Mouse (Mus musculus) fibroblast of lung, adult 2 months (primary cell): ENCODE results near the gene Taldo1.
A peak's percentile ranks its signal among the peaks of the same experiment; 100 is the strongest.
"Not testable (repeated sequence)": the region's sequence is repeated elsewhere in the genome, so short reads cannot be mapped to it uniquely, and the experiment has no call there.

ENCODE experiments used
- DNase-seq: peaks from one replicate; pipeline ENCODE4 v3.0.0-alpha.2; 2011; ENCODE audit warnings: low read depth

Taldo1 gene

DNA sequence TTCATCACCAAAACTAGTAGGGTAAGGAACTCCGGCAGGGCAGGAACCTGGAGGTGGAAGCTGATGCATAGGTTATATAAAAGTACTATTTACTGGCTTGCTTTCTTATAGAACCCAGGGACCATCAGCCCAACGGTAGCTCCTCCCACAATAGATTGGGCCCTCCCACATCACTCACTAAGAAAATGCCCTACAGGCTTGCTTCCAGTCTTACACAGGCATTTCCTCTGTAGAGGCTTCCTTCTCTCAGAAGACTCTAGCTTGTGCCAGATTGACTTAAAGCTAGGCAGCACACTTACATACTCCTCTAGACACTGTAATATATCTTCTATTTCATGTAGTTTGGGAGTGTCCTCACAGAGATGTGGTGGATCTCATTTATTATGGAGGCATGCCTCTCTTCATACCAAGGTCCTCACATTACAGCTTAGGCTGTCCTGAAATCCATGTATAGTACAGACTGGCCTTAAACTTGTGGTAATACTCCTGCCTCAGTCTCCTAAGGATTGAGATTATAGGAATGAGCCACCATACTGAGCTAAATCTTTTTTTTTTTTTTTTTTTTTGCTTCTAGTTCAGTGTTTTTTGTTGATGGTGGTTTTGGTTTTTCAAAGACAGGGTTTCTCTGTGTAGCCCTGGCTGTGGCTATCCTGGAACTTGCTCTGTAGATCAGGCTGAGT lies 4.1 kb upstream of the Taldo1 start:
- DNase-seq: no peak

DNA sequence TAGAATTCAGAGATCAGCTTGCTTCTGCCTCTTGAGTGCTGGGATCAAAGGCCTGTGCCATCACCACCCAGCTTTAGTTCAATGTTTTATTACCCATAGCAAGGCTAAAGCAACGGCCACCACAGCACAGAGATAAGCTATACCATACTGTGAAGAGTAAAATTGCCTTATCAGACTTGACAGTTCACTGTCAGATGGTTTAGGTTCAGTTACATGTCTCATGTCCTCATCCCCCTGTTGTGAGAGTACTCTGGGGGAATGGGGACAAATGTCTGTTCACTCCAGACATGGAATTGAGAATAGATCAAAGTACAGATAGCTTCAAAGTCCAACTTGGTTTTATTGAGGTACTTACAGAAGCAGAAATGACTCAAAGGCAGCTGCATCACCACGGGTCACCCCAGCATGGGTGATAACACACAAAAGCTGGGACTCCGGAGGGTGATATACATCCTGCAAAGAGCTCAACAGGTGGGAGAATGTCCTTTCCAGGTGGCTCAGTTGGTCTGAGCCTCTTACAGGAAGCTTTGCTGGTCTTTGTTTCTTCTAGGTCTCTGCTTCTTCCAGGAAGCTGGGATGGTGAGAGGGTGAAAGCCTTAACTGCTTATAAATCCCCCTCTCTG lies 3.4 kb upstream of the Taldo1 start:
- DNase-seq: no peak

- no peak for DNase-seq
Measured at GRCm38 (mm10) chr7:141390326-141391259, 1.4 kb upstream of the Taldo1 start.

DNA sequence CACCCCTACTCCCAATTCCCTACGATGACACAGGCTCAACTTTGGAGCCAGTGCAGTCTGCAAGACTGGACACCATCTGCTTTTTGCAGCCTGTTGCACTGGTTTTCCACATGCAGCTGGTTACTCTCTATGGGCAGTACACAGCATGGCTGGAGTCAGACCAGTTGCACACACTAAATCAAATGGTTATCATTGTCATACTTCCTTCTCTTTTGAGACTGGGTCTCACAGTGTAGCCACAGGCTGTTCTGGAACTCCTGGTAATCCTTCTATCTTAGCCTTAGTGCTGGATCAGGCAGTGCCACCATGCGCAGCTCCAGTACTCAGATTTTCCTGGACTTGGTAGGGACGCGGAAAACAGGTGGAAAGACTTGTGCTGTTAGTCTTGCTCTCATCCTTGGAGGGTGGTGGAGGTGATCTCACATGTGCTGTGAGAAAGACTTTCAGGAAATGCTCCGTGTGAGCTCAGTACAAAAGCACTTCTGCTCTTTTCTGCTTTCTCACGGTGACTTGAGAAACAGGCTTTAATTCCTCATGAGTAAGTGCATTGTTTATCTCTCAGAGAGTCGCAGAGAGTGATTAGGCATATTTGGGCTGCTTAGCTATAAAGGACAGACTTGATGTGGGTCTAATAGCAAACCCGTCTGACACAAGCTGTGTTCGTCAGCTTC lies 688 bp downstream of the Taldo1 start:
- DNase-seq: peak; percentile 27

DNA sequence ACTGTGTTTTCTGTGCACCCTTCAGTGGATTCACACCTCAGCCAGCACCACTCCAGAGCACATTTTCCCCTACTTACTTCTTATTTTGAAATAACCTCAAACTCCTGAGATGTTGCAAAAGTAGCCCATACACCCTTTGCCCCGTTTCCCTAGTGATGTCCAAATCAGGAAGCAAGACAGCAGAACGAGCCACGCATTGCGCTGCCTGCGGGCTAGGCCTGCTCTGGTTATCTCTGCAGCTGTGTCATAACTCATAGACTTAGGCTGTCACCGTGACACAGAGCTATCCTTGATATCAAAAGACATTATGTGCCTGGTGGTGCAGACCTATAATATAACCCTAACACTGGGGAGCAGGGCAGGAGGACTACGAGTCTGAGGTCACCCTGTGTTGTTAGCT lies 2.2 kb downstream of the Taldo1 start:
- no peak for DNase-seq

GRCm38 (mm10) chr7:141394771-141395170 lies 2.8 kb downstream of the Taldo1 start:
- no peak for DNase-seq

GRCm38 (mm10) chr7:141395348-141395747 lies 3.3 kb downstream of the Taldo1 start:
- no peak for DNase-seq

GRCm38 (mm10) chr7:141403305-141403704 lies 11.3 kb downstream of the Taldo1 start:
- DNase-seq: peak; percentile 36

- no peak for DNase-seq
Measured at GRCm38 (mm10) chr7:141405466-141405865, 13.5 kb downstream of the Taldo1 start.

DNA sequence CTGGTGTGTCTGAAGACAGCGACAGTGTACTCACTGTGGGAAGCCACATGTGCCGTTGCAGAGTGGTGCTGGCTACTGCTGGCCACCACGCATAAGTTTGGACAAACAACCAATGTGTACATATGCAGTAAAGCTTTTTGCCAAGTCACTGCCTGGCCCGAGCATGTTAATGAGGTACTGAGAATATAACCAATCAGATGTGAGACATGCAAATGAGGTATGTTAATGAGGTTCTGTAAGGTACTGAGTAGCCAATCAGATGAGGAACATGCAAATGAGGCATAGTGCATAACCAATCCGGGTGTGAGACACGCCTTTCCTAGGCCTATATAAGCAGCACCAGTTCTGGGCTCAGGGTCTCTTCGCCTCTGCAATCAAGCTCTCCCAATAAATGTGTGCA lies 15.7 kb downstream of the Taldo1 start:
- not testable (repeated sequence) for DNase-seq

GRCm38 (mm10) chr7:141408833-141409232 lies 16.8 kb downstream of the Taldo1 start:
- DNase-seq: peak; percentile 36

- no peak for DNase-seq
Measured at GRCm38 (mm10) chr7:141410631-141411030, 18.6 kb downstream of the Taldo1 start.

- DNase-seq: no peak
Measured at GRCm38 (mm10) chr7:141411667-141412066, 19.7 kb downstream of the Taldo1 start.

- no peak for DNase-seq
Measured at GRCm38 (mm10) chr7:141413331-141413730, 21.3 kb downstream of the Taldo1 start.

- peak; percentile 96 for DNase-seq
Measured at GRCm38 (mm10) chr7:141413809-141414584, 22.0 kb downstream of the Taldo1 start, which contains the start of gene Gatd1. Gatd1 (minus strand) TSS chr7:141414136.

DNA sequence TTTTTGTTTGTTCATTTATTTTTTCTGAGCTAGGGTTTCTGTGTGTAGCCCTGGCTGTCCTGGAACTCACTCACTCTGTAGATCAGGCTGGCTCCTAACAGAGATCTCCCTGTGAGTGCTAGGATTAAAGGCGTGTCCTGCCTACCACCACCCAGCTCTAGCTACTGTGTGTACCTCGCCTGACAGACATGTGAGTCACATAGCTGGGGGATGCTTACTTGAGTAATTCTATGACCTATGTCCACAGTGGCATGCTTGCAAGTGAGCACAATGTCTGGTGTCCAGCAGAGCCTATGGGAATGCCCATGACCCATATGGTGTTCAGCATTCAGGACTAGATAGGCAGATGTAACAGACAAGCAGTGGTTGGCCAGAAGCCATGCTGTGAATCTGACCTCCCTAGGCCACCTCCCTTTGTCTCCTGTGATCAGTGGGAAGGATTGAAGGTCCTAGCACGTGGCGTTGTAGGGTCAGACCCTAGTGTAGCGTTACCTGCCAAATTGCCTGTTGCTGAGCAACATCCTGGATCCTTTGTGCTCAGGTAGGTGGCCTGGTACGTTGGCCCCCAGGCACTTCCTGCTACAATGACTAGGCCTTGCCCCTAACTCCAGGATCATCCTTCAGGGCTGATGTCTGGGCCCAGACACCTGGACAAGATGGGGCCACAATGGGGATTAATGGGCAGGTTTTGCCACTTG lies 24.3 kb downstream of the Taldo1 start:
- DNase-seq: no peak

- DNase-seq: no peak
Measured at GRCm38 (mm10) chr7:141417731-141418681, 26.0 kb downstream of the Taldo1 start.

DNA sequence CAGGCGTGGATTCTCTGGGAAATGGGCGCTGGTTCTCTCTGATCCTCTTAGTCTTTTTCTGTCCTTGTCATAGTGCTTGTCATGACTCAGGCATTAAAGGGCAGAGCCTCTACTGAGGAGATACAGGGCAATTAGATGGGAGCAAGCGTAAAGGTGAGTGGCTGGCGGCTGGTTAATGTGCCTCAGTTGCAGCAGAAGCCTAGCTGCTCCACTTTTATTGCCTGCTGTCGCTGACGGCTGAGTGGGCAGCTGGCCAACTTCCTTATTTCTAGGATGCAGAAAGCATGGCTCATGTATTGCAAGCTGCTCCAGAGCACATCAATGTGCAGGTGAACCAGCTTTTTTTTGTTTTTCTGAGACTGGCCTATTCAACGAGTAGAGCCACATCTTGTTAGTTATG lies 27.0 kb downstream of the Taldo1 start:
- no peak for DNase-seq

DNA sequence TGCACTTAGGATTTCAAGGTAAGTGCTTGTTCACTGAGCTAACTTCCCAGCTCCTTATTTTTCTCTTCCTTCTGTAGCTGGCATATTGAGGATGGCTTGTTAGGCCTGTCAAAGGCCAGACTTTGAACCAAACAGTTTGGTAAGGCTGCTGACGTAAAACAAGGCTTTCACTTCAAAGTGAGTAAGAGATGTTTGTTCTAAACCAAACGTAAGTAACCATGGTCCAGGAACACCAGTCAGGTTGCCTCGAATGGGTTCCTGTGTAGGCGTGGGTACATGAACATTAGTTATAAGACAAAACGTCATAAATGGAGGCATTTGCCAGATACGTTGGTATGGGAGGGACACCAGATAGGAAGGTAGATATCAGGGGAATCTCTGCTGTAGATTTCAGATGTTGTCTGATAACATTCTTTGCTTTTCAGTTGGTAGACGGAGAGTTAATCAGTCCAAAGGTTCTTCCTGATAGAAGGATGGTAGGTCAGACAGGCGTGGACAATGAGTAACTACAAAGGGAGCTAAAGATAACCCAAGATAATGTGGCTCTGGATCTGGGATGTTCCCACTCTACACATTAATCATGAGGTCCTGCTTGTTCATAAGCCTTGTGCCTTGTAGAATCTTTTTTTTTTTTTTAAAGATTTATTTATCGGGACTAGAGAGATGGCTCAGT lies 28.2 kb downstream of the Taldo1 start:
- no peak for DNase-seq
